Mouse (Mus musculus): ENCODE results near the gene Def6.

DNA sequence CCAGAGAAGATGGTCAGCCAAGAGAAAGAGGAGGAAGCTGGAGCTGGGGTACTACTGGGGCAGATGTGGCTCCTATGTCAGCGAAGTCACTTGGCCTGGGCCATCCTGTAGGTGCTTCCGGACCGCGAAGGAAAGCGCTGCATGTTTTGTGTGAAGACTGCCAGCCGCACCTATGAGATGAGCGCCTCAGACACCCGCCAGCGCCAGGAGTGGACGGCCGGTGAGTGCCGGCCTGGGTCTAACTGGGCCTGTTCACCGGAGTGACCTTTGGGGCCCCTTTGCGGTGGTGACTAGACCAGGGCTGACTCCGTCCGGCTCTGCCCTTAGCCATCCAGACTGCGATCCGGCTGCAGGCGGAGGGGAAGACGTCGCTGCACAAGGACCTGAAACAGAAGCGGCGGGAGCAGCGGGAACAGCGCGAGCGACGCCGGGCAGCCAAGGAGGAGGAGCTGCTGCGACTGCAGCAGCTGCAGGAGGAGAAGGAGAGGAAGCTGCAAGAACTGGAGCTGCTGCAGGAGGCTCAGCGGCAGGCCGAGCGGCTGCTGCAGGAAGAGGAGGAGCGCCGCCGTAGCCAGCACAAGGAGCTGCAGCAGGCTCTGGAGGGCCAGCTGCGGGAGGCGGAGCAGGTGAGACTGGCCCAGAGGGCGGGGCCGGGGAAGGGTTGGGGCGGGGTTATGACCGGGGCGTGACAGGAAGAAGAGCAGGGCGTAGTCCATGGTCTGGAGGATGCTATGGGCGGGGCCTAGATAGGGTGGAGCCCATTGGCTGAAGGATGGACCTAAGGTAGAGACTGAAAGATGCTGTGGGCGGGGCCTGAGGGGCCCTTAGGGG is 16.2 kb downstream of the Def6 start:
- no peak for TF ChIP-seq CTCF (conservative IDR thresholded peaks at IDR 0.05; ENCODE audit: low read length)
- no peak for TF ChIP-seq NANOG (IDR thresholded peaks at IDR 0.05; ENCODE audit: borderline replicate concordance, low read length)
- no peak for TF ChIP-seq POU5F1 (IDR thresholded peaks at IDR 0.05; ENCODE audit: borderline replicate concordance, low read length)
